Comparison of ENCODE assay signal across 24 mouse cellular contexts in the genomic region with DNA sequence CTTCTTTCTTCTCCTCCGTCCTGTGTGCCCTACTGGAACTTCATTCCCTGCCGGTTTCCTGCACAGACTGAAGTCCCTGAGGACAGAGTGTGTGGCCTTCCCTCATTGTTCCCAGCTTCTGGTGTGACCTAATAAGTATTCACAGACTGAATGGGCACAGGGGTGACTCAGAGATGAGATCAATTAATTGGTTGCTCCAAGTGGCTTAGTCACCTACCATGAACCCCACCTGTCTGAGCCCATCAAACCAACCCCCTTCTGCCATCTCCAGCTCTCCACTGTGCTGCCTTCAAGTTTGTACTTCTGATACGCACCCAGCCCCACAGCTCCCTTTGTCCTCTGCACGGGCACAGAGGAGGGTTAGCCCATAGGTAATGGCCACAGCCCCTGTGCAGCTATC.
A peak's percentile ranks its signal among the peaks of the same experiment; 100 is the strongest.
DNase-seq lines count a peak whose midpoint lies in the region; ATAC-seq lines count a peak whose summit lies in the region.
"Had no signal": no experiment of that assay in that cellular context is flagged by ENCODE, and none has a peak within 500 bp of the region (broad histone marks: within the 10 kb centered on the region; RNA-seq: fewer than 3 reads in every experiment).

No protein-coding gene starts in this region.

- no peaks in the 10 kb centered on the region for H3K9me3 ChIP-seq in midbrain, embryonic 11.5 days (ENCODE audit: control insufficient read depth, low read length)
- no peaks in the 10 kb centered on the region for H3K9me3 ChIP-seq in midbrain, embryonic 14.5 days (ENCODE audit: control insufficient read depth, low read length)
- H3K9me3 ChIP-seq: embryonic facial prominence, embryonic 13.5 days; embryonic facial prominence, embryonic 15.5 days; forebrain, embryonic 10.5 days; G1E had no signal

- no peaks in the 10 kb centered on the region for H3K36me3 ChIP-seq in midbrain, embryonic 11.5 days (ENCODE audit: control insufficient read depth, insufficient read depth, low read length)
- 0 out of 2 replicates have a peak, but pooled peaks cover 2% of the 10 kb centered on the region for H3K36me3 ChIP-seq in midbrain, embryonic 14.5 days (ENCODE audit: control insufficient read depth, insufficient read depth, low read length)
- H3K36me3 ChIP-seq: embryonic facial prominence, embryonic 13.5 days; embryonic facial prominence, embryonic 15.5 days; forebrain, embryonic 10.5 days; forebrain, embryonic 12.5 days; G1E had no signal

- H3K9ac ChIP-seq in midbrain, embryonic 11.5 days (ENCODE audit: low read length), result no peak overlapping the region
- no peak overlapping the region for H3K9ac ChIP-seq in midbrain, embryonic 14.5 days (replicated peaks; ENCODE audit: low read length)
- H3K9ac ChIP-seq: embryonic facial prominence, embryonic 13.5 days; embryonic facial prominence, embryonic 15.5 days; forebrain, embryonic 12.5 days had no signal

- no peak overlapping the region for H3K27ac ChIP-seq in midbrain, embryonic 11.5 days (ENCODE audit: low read depth, low read length)
- H3K27ac ChIP-seq in midbrain, embryonic 14.5 days (replicated peaks; ENCODE audit: low read depth, low read length), result no peak overlapping the region
- H3K27ac ChIP-seq: embryonic facial prominence, embryonic 13.5 days; embryonic facial prominence, embryonic 15.5 days; forebrain, embryonic 10.5 days; forebrain, embryonic 12.5 days had no signal

- 40% methylated on average over 4 of the region's 4 CpGs for WGBS in midbrain, embryonic 11.5 days
- WGBS in midbrain, embryonic 14.5 days, result 30% methylated on average over 4 of the region's 4 CpGs

- peaks cover 8% of the 10 kb centered on the region; the same call in 1 of the 2 replicates for H3K4me1 ChIP-seq in midbrain, embryonic 11.5 days (ENCODE audit: control insufficient read depth, insufficient read depth, low read length)
- H3K4me1 ChIP-seq in midbrain, embryonic 14.5 days (ENCODE audit: control insufficient read depth, insufficient read depth, low read length), result no peaks in the 10 kb centered on the region

- H3K4me2 ChIP-seq in midbrain, embryonic 11.5 days, result no peak overlapping the region
- no peak overlapping the region for H3K4me2 ChIP-seq in midbrain, embryonic 14.5 days (ENCODE audit: low read length)
- H3K4me2 ChIP-seq: embryonic facial prominence, embryonic 13.5 days; embryonic facial prominence, embryonic 15.5 days; forebrain, embryonic 12.5 days had no signal

- peak; percentile 45 for DNase-seq in midbrain, embryonic 11.5 days (ENCODE audit: low spot score, missing footprints)
- no peak for DNase-seq in midbrain, embryonic 14.5 days
- peak; percentile 60 for DNase-seq in Muller cell, postnatal 12 days (ENCODE audit: inconsistent ontology term)
- DNase-seq in right cerebral cortex, adult 18-20 months, result no peak
- DNase-seq in gastrocnemius, postnatal 25 days, result no peak
- DNase-seq: adrenal gland, adult 2 months; adrenal gland, postnatal 10 days; adrenal gland, postnatal 25 days; cerebellum, adult 11 months; cerebellum, adult 18-20 months; cerebellum, adult 8-10 months; cerebellum, adult 9-11 months; cerebellum, postnatal 14 days; cerebellum, postnatal 36 days; embryo, embryonic 11 days had no signal

- ATAC-seq in midbrain, embryonic 11.5 days (ENCODE audit: low FRiP score), result no peak
- ATAC-seq in midbrain, embryonic 14.5 days (ENCODE audit: low FRiP score, low TSS enrichment), result no peak
- ATAC-seq: CD4-positive, CD25-positive, alpha-beta regulatory T cell, adult 4 months; forebrain, embryonic 14.5 days; forebrain, embryonic 16.5 days had no signal

- peaks cover 9% of the 10 kb centered on the region for H3K27me3 ChIP-seq in midbrain, embryonic 11.5 days (ENCODE audit: control insufficient read depth, insufficient read depth, low read length)
- H3K27me3 ChIP-seq in midbrain, embryonic 14.5 days (ENCODE audit: control insufficient read depth, insufficient read depth, low read length), result 0 out of 2 replicates have a peak, but pooled peaks cover 7% of the 10 kb centered on the region

- no peak overlapping the region for H3K4me3 ChIP-seq in midbrain, embryonic 11.5 days (ENCODE audit: low read depth, low read length)
- H3K4me3 ChIP-seq in midbrain, embryonic 14.5 days (replicated peaks; ENCODE audit: low read depth, low read length), result no peak overlapping the region
- H3K4me3 ChIP-seq: embryonic facial prominence, embryonic 13.5 days; embryonic facial prominence, embryonic 15.5 days; erythroblast, embryonic 14.5 days; forebrain, embryonic 10.5 days; forebrain, embryonic 12.5 days had no signal

Comparison
In these comparisons a context has a peak if more than half of its experiments do, and no peak if none do; other contexts are left out.
1. DNase-seq: peak in midbrain, embryonic 11.5 days (single experiment) and Muller cell, postnatal 12 days (single experiment); none in midbrain, embryonic 14.5 days (single experiment), right cerebral cortex, adult 18-20 months (single experiment) and gastrocnemius, postnatal 25 days (single experiment).